Mouse (Mus musculus) CH12.LX (cell line): ENCODE data around the gene Agbl5. TPM values are rescaled to one million over a fixed set of nuclear protein-coding genes. Genes with fewer than 3 reads are reported as not detected.

Source experiments
- DNase-seq: peaks from one replicate; pipeline ENCODE4 v3.0.0-alpha.2; 2013; ENCODE audit errors: extremely low read depth
- H3K27ac ChIP-seq: 2 replicates; pipeline ENCODE4 v1.5.1; 2012; ENCODE audit warnings: low read depth, mild to moderate bottlenecking, control low read depth, moderate library complexity; ENCODE audit not compliant: insufficient read depth
- H3K27me3 ChIP-seq: replicated peaks from 2 replicates; pipeline ENCODE3; 2012; ENCODE audit warnings: inconsistent platforms
- H3K36me3 ChIP-seq, 2 experiments: replicated peaks in 1 of 2; 2 replicates each; pipeline versions ENCODE3 to v1.6.1; 2012; ENCODE audit warnings: inconsistent platforms in 1 of 2, low read length in 1 of 2, mild to moderate bottlenecking in 1 of 2, mixed read lengths in 1 of 2, moderate library complexity in 1 of 2; ENCODE audit not compliant: control insufficient read depth in 1 of 2, insufficient read depth in 1 of 2
- H3K4me1 ChIP-seq, 2 experiments: 2 replicates each; pipeline ENCODE4 v1.6.1; 2012; ENCODE audit warnings: inconsistent platforms in 1 of 2, moderate library complexity in 1 of 2; ENCODE audit not compliant: insufficient read depth in 2 of 2, control insufficient read depth in 1 of 2
- H3K4me2 ChIP-seq: 2 replicates; pipeline ENCODE4 v1.6.1; 2012; ENCODE audit warnings: low read depth, mild to moderate bottlenecking, control low read depth; ENCODE audit not compliant: poor library complexity, insufficient read depth, severe bottlenecking
- H3K4me3 ChIP-seq, 3 experiments: fragments of 150-350 bp in 1 of 3; sonication (generic) in 1 of 3; replicated peaks in 1 of 3; 2 replicates each; pipeline versions ENCODE3 to v1.5.1; 2011 to 2012; ENCODE audit warnings: low read depth in 2 of 3, low read length in 2 of 3, mild to moderate bottlenecking in 2 of 3, moderate library complexity in 2 of 3, control low read depth in 1 of 3, improper control_type of control experiment in 1 of 3, inconsistent platforms in 1 of 3, mixed read lengths in 1 of 3; ENCODE audit not compliant: poor library complexity in 1 of 3
- H3K79me2 ChIP-seq: replicated peaks from 2 replicates; pipeline ENCODE4 v1.6.1; 2012; ENCODE audit warnings: mild to moderate bottlenecking, moderate library complexity; ENCODE audit not compliant: control insufficient read depth, poor library complexity, insufficient read depth, severe bottlenecking; ENCODE audit errors: extremely low read depth
- H3K9ac ChIP-seq: 2 replicates; pipeline ENCODE4 v1.6.1; 2012; ENCODE audit warnings: low read depth, mild to moderate bottlenecking, control low read depth, moderate library complexity; ENCODE audit not compliant: insufficient read depth
- H3K9me3 ChIP-seq: replicated peaks from 2 replicates; pipeline ENCODE3; 2012; ENCODE audit warnings: low read length, inconsistent platforms, mixed read lengths
- CHD2 ChIP-seq: IDR thresholded peaks from 2 replicates; pipeline ENCODE4 v1.6.1; 2011; ENCODE audit warnings: low read length, improper control_type of control experiment
- E2F4 ChIP-seq: IDR thresholded peaks from 2 replicates; pipeline ENCODE4 v1.6.1; 2011; ENCODE audit warnings: low read depth, low read length, improper control_type of control experiment; ENCODE audit not compliant: insufficient replicate concordance
- ELF1 ChIP-seq: IDR thresholded peaks from 2 replicates; pipeline ENCODE4 v1.6.1; 2014; ENCODE audit warnings: low read depth, mild to moderate bottlenecking, inconsistent platforms, low read length, improper control_type of control experiment
- GABPA ChIP-seq: IDR thresholded peaks from 2 replicates; pipeline ENCODE4 v1.6.1; 2012; ENCODE audit warnings: low read depth, low read length, improper control_type of control experiment, inconsistent platforms; ENCODE audit not compliant: insufficient replicate concordance
- KAT2A ChIP-seq: IDR thresholded peaks from 2 replicates; pipeline ENCODE4 v1.6.1; 2012; ENCODE audit warnings: low read length, improper control_type of control experiment, inconsistent platforms; ENCODE audit not compliant: insufficient replicate concordance
- MAFK ChIP-seq: IDR thresholded peaks from 2 replicates; pipeline ENCODE4 v1.6.1; 2011; ENCODE audit warnings: low read length, improper control_type of control experiment; ENCODE audit not compliant: insufficient replicate concordance
- MAX ChIP-seq: IDR thresholded peaks from 2 replicates; pipeline ENCODE4 v1.6.1; 2011; ENCODE audit warnings: low read length, improper control_type of control experiment
- MEF2A ChIP-seq: IDR thresholded peaks from 2 replicates; pipeline ENCODE4 v1.6.1; 2014; ENCODE audit warnings: low read depth, mild to moderate bottlenecking, inconsistent platforms, low read length, improper control_type of control experiment, borderline replicate concordance
- MYC ChIP-seq: IDR thresholded peaks from 2 replicates; pipeline ENCODE4 v1.6.1; 2011; ENCODE audit warnings: low read depth, mild to moderate bottlenecking, improper control_type of control experiment, low read length
- NELFE ChIP-seq: IDR thresholded peaks from 2 replicates; pipeline ENCODE4 v1.6.1; 2011; ENCODE audit warnings: low read depth, low read length, improper control_type of control experiment
- NRF1 ChIP-seq: IDR thresholded peaks from 2 replicates; pipeline ENCODE4 v1.6.1; 2014; ENCODE audit warnings: low read depth, mild to moderate bottlenecking, inconsistent platforms, low read length, improper control_type of control experiment, moderate library complexity
- PAX5 ChIP-seq: IDR thresholded peaks from 2 replicates; pipeline ENCODE4 v1.6.1; 2012; ENCODE audit warnings: low read length, inconsistent platforms, mixed read lengths
- POLR2A ChIP-seq: IDR thresholded peaks from 2 replicates; pipeline ENCODE4 v1.6.1; 2011; ENCODE audit warnings: low read depth, mild to moderate bottlenecking, improper control_type of control experiment, low read length
- POLR2AphosphoS2 ChIP-seq: IDR thresholded peaks from 2 replicates; pipeline ENCODE4 v1.6.1; 2011; ENCODE audit warnings: low read depth, low read length, improper control_type of control experiment
- RAD21 ChIP-seq: IDR thresholded peaks from 2 replicates; pipeline ENCODE4 v1.6.1; 2011; ENCODE audit warnings: low read depth, mild to moderate bottlenecking, low read length, improper control_type of control experiment, moderate library complexity
- SIN3A ChIP-seq: IDR thresholded peaks from 2 replicates; pipeline ENCODE4 v1.6.1; 2012; ENCODE audit warnings: low read length, improper control_type of control experiment, inconsistent platforms
- TBP ChIP-seq: conservative IDR thresholded peaks from 2 replicates; pipeline ENCODE4 v1.6.1; 2011; ENCODE audit warnings: low read depth, low read length, improper control_type of control experiment
- TCF12 ChIP-seq: IDR thresholded peaks from 2 replicates; pipeline ENCODE4 v1.6.1; 2014; ENCODE audit warnings: low read depth, mild to moderate bottlenecking, inconsistent platforms, low read length, improper control_type of control experiment
- UBTF ChIP-seq: IDR thresholded peaks from 2 replicates; pipeline ENCODE4 v1.6.1; 2012; ENCODE audit warnings: low read depth, mild to moderate bottlenecking, inconsistent platforms, low read length, improper control_type of control experiment, moderate library complexity
- USF1 ChIP-seq: IDR thresholded peaks from 2 replicates; pipeline ENCODE4 v1.6.1; 2014; ENCODE audit warnings: low read depth, mild to moderate bottlenecking, inconsistent platforms, low read length, improper control_type of control experiment
- ZC3H11A ChIP-seq: IDR thresholded peaks from 2 replicates; pipeline ENCODE4 v1.6.1; 2012; ENCODE audit warnings: low read depth, mild to moderate bottlenecking, inconsistent platforms, low read length, improper control_type of control experiment
- ZMIZ1 ChIP-seq: IDR thresholded peaks from 2 replicates; pipeline ENCODE4 v1.6.1; 2012; ENCODE audit warnings: low read depth, mild to moderate bottlenecking, inconsistent platforms, low read length, improper control_type of control experiment
- ZNF384 ChIP-seq: IDR thresholded peaks from 2 replicates; pipeline ENCODE4 v1.6.1; 2012; ENCODE audit warnings: low read depth, low read length, improper control_type of control experiment, inconsistent platforms
- dilution Hi-C: fragments of 300-500 bp; cut with MboI; formaldehyde crosslinking; loops from 2 replicates; pipeline ENCODE4 v1.14.3; 2020; ENCODE audit warnings: low sequenced_read_pairs; ENCODE audit not compliant: extremely low pct_unique_long_range_greater_than_20kb, extremely low pct_ligation_motif_present
- in situ Hi-C: fragments of 300-500 bp; cut with MboI; formaldehyde crosslinking; loops from 3 replicates; pipeline ENCODE4 v1.14.3; 2019; ENCODE audit warnings: low sequenced_read_pairs, low pct_ligation_motif_present, low pct_unique_long_range_greater_than_20kb, mixed read lengths
- polyA plus RNA-seq: library from polyadenylated mRNA; unstranded; fragments of >175 nt; gene quantifications from 2 replicates; pipeline ENCODE4 v1.2.1, GENCODE M21; 2012; ENCODE audit warnings: low read depth; ENCODE audit not compliant: insufficient read length
- total RNA-seq, 2 experiments: library from RNA; depleted of rRNA; stranded (reverse); fragments of 300-350 nt in 1 of 2; fragments of >200 nt in 1 of 2; gene quantifications; 2 replicates each; pipeline ENCODE4 v1.2.3; 2012 to 2014

Gene Agbl5
- total and polyA plus RNA-seq, 3 experiments = 4.1 to 11.6 (median 9.3) TPM

DNA sequence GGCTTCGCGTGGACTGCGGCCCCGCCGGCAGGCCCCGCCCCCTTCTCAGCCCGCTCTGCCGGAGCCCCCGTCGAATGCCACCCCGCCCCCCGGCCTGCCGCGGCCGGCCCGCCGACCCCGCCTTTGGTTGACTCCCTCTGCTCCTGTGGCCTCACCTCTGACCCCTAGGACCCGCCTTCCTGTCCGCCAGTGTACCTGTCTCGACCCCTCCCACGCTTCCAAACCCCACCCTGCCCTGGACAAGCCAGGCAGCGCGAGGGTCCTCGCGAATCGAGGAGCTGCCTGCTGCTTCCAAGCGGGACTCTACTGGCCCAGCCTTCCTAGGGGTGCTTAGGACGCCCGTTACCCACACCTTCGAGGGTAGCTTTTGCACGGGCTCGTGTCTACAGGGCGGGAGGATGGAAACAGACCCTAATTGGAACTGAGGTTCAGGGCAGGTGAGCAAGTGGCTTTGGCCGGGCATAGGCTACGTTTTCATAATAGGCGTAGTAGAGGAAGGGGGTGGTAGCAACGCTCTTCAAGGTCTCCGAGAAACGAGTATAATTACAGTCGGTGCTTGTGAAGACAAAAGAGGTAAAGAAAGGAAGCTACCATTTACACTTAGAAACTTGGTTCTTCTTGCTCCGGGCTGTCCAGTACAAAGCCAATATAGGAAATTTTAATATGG is 727 bp downstream of the Agbl5 start:
- Histone ChIP-seq H3K9ac (peak overlapping the region; percentile 75), H3K79me2 (no peaks in the 10 kb centered on the region), H3K9me3 (no peaks in the 10 kb centered on the region), H3K4me3 (peak overlapping the region; percentile 65 to 84 (median 79)), H3K27ac (peak overlapping the region; percentile 62), H3K36me3 (peaks cover 23 to 42% of the 10 kb centered on the region in 2 experiments), H3K4me1 (peaks cover 3 to 18% of the 10 kb centered on the region in 2 experiments), H3K27me3 (no peaks in the 10 kb centered on the region), H3K4me2 (peak overlapping the region; percentile 53)
- dilution Hi-C loops = no loop called here
- in situ Hi-C loops = no loop called here
- DNase-seq = peak; percentile 41
- no peak for TF ChIP-seq MAFK
- no peak for TF ChIP-seq ZNF384
- no peak for TF ChIP-seq MEF2A
- no peak for TF ChIP-seq TBP
- no peak; the same call in 1 of the 2 replicates for TF ChIP-seq CHD2
- peak; percentile 55; the same call in 1 of the 2 replicates for TF ChIP-seq SIN3A
- no peak for TF ChIP-seq GABPA
- no peak for TF ChIP-seq E2F4
- no peak for TF ChIP-seq MYC
- TF ChIP-seq ZC3H11A = no peak
- peak; percentile 57; the same call in 1 of the 2 replicates for TF ChIP-seq ZMIZ1
- TF ChIP-seq ELF1 = no peak
- TF ChIP-seq NRF1 = no peak
- 0 out of 2 replicates have a peak, but pooled peaks have one; percentile 6 for TF ChIP-seq MAX
- TF ChIP-seq POLR2A = no peak
- TF ChIP-seq NELFE = no peak
- no peak for TF ChIP-seq USF1
- TF ChIP-seq TCF12 = no peak
- TF ChIP-seq UBTF = 0 out of 2 replicates have a peak, but pooled peaks have one; percentile 62
- no peak for TF ChIP-seq RAD21
- TF ChIP-seq POLR2AphosphoS2 = peak; percentile 17; the same call in 1 of the 2 replicates
- TF ChIP-seq PAX5 = no peak
- no peak for TF ChIP-seq KAT2A
